Mouse (Mus musculus) right cerebral cortex, postnatal 36 days (tissue): ENCODE measurements around the gene Csn1s2a.
"Not testable (repeated sequence)": the region's sequence is repeated elsewhere in the genome, so short reads cannot be mapped to it uniquely, and the experiment has no call there.

Source experiments
- DNase-seq, 2 experiments: peaks; one replicate each; pipeline ENCODE4 v3.0.0; 2022; ENCODE audit warnings: low spot score in 2 of 2, mixed read lengths in 1 of 2

Gene Csn1s2a

DNA sequence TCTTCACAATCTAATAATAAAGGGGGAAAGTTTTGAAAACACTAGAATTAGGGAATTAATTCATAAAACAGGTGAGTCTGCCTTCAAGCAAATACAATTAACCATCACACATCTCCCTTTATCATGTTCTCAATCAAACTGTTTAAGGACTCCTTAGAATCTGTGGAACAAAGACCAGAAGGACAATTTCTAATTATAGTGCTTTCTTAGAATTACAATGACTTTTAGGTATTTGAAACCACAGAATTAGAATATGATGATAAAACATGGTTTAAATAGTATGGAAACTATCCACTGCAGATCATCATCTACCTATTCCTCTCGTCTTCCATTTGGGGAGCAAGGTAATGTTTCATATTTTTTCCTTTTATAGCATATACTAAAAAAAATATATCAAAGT lies at the start of gene Csn1s2a:
Gene Csn1s2a (plus strand): TSS at position 301 of the 400 bp plus-strand sequence.
- DNase-seq = no peak

DNA sequence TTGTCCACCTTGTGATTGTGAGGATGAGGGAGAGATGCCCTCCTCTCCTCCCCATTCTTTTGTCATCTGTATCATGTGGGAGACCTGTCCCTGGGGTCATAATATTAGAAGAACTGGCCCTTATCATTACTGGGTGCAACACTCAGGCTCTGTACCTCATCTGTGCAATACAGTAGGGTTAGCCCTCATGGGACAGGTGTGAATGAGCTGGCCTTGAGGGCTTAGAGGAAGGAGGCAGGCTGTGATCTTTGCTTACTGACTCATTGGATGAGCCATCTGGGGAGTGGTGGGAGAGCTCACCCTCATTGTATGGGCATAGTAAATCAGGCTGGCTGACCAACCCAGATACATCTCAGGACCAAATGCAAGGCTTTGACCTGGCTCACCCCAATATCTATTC lies 39.5 kb upstream of the Csn1s2a start:
- DNase-seq = no peak

GRCm38 (mm10) chr5:87753471-87753870 lies 20.9 kb upstream of the Csn1s2a start:
- no peak for DNase-seq

DNA sequence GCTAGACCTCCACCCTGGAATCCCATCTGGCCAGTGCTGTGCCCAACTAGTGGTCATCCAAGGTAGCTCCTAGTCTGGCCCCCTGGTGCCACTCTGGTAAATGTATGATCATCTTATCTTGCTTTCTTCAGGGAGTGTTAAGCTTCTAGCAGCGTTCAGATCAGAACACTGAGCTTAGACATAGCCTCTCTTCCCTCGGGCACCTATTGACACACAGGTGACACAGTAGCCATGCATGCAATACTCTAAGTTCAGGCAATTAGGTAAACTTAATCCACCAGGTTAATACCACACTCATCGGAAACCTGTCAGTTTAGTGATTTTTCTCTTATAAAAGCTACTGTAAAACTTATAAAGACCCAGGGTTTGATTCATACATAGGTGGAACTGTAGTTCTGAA lies 9.8 kb upstream of the Csn1s2a start:
- DNase-seq = no peak

GRCm38 (mm10) chr5:87772151-87772550 lies 2.2 kb upstream of the Csn1s2a start:
- not testable (repeated sequence) for DNase-seq

DNA sequence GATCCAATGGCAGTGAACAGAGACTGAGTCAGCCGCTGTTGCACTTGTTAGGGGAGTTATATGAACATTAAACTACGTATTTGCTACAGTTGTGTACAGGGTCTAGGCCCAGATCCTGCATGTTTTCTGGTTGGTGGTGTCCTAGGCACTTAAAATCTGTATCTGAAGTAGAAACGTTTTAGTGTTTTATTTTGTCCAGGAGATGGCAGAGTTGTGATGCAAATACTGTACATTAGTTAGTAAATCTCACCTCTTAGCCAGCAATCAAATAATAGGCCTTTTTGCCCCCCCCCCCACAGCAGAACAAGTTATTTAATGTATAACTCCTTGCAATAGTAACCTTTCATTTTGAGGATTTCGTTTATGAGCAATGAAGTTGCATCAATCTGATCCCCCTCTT lies 8.4 kb downstream of the Csn1s2a start:
- DNase-seq = no peak

- DNase-seq = no peak
Observed at GRCm38 (mm10) chr5:87807782-87808181, 33.4 kb downstream of the Csn1s2a start, which contains the start of gene Csn1s2b. TSS of gene Csn1s2b (plus strand) at chr5:87808082.

DNA sequence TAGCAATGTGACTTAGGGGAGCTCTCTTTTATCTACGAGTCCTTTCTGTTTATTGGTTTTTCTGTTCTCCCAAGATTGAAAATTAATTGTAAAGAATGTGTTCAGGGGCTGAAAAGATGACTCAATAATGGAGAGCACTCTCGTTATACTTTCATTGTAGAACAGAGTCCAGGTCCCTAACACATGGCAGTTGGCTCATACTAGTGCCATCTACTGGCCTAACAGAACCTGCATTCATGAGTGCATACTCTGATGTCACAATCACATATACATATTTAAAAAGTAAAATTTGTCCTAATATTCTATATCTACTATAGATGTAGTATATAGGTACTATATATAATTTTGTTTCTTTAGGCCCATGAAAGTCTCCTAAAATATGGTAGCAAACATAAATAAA lies 34.9 kb downstream of the Csn1s2a start:
- no peak for DNase-seq

- DNase-seq = no peak
Observed at GRCm38 (mm10) chr5:87825386-87825785, 51.0 kb downstream of the Csn1s2a start, which contains the start of gene Prr27. TSS of gene Prr27 (plus strand) at chr5:87825686.
